Mouse (Mus musculus) E14TG2a.4 (cell line): ENCODE measurements around the gene Spin1.

Source experiments
- H3K27me3 ChIP-seq: 2 replicates; pipeline ENCODE4 v1.6.1; 2014; ENCODE audit warnings: low read length, control low read depth; ENCODE audit not compliant: insufficient read depth
- H3K36me3 ChIP-seq: 2 replicates; pipeline ENCODE4 v1.6.1; 2014; ENCODE audit warnings: low read length, control low read depth; ENCODE audit not compliant: insufficient read depth
- H3K4me1 ChIP-seq: replicated peaks from 2 replicates; pipeline ENCODE4 v1.6.1; 2014; ENCODE audit warnings: low read depth, low read length, control low read depth
- H3K4me3 ChIP-seq: replicated peaks from 2 replicates; pipeline ENCODE4 v1.5.1; 2014; ENCODE audit warnings: mild to moderate bottlenecking, low read length
- H3K9me3 ChIP-seq: 2 replicates; pipeline ENCODE4 v1.6.1; 2014; ENCODE audit warnings: low read length, control low read depth
- CTCF ChIP-seq: conservative IDR thresholded peaks from 2 replicates; pipeline ENCODE4 v1.5.1; 2014; ENCODE audit warnings: low read length
- NANOG ChIP-seq: IDR thresholded peaks from 2 replicates; pipeline ENCODE4 v1.6.1; 2014; ENCODE audit warnings: borderline replicate concordance, low read length, mixed read lengths
- POU5F1 ChIP-seq: IDR thresholded peaks from 2 replicates; pipeline ENCODE4 v1.6.1; 2014; ENCODE audit warnings: low read length, borderline replicate concordance

The Spin1 gene

DNA sequence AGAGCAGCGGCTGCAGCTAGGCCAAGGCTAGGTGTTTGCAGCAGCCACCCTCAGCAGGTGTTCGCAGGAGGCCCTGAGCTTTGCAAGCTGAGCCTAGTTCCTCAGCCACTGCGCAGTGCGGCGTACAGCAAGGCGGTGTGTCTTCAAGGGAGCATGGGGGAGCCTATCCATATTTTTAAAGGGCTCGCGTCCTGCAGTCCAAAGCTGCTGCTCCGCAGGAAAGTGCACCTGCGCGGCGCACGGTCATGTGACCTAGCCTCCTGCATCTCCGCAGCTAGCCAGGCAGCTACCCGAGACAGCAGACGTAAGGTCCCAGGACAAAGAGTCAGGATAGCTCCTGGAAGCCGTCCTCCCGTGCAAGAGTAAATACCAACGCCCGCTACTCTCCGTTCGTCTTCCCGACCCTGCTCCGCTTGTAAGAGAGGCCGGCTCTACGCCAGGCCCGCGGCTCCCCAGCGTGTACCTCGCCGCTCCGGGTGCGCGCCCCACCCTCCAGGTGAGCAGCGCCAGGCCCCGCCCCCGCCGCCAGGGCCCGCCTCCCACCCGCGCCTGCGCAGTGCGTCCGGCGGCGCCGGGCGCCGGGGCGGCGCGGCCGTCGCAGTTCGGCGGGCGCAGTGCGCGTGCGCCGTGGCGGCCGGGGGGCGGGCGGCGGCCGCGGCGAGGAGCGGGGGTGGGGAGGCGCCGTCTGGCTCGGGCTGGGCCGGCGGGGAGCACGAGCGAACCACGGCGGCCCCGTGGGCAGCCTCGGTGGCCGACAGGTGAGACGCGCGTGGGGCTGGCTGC lies at the start of gene Spin1:
Gene Spin1 (plus strand): TSS at position 648 of the 783 bp plus-strand sequence.
- H3K4me3 ChIP-seq, result peak within 1 kb of the TSS; percentile 85
- H3K36me3 ChIP-seq, result peaks cover 40% of the 10 kb centered on the region
- peaks cover 47% of the 10 kb centered on the region for H3K4me1 ChIP-seq
- TF ChIP-seq CTCF, result no peak
- TF ChIP-seq NANOG, result no peak
- no peak for TF ChIP-seq POU5F1
- peaks cover 47% of the 10 kb centered on the region for H3K9me3 ChIP-seq
- H3K27me3 ChIP-seq, result no peaks in the 10 kb centered on the region

DNA sequence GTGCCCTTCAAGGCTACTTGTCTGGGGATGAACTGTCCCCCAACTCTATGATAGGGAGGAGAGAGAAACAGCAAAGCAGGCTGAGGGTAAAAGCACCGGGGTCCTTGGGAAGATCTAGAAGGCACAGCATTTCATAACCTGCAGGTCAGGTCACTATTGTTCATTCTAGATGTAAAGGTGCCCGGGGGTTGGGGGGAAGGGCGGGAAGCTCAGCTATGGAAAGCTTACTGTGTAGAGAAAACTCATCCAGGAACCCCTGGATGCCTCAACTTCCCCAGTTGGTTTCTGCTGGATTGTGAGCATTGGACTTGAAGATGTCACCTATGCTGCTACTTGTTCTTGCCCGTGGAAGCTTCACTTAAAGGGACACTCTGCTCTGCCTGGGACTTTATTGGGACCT lies 49.7 kb upstream of the Spin1 start:
- peaks cover 68% of the 10 kb centered on the region for H3K4me1 ChIP-seq
- peaks cover 14% of the 10 kb centered on the region for H3K9me3 ChIP-seq

DNA sequence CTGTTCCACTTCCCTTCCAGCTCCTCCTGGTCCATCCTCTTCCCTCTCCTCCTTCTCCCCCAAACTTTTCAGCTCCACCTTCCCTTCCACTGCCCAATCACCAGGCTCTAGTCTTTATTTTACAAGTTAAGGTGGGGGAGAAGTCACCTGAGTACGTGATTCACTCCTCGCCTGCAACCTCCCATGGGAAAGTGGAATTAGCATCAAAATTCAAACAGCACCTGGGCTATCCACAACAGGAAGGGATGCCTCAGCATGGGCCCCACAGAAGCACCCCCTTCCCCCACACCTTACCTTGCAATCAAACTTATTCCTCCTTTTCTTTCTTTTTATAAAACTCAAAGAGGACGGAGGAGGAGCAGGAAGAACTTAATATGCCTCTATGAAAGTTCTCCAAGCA lies 48.3 kb upstream of the Spin1 start:
- Histone ChIP-seq H3K27me3 (no peaks in the 10 kb centered on the region), H3K4me1 (peaks cover 68% of the 10 kb centered on the region), H3K9me3 (peaks cover 14% of the 10 kb centered on the region), H3K4me3 (peak overlapping the region; percentile 13; the same call in 1 of the 2 replicates), H3K36me3 (no peaks in the 10 kb centered on the region)
- TF ChIP-seq NANOG (no peak), POU5F1 (no peak; the same call in 1 of the 2 replicates), CTCF (no peak)

More for the DNA sequence above, 49.7 kb upstream of the Spin1 start:
- Histone ChIP-seq H3K4me3 (no peak overlapping the region), H3K27me3 (no peaks in the 10 kb centered on the region), H3K36me3 (no peaks in the 10 kb centered on the region)
- TF ChIP-seq POU5F1 (no peak), CTCF (no peak), NANOG (no peak)

DNA sequence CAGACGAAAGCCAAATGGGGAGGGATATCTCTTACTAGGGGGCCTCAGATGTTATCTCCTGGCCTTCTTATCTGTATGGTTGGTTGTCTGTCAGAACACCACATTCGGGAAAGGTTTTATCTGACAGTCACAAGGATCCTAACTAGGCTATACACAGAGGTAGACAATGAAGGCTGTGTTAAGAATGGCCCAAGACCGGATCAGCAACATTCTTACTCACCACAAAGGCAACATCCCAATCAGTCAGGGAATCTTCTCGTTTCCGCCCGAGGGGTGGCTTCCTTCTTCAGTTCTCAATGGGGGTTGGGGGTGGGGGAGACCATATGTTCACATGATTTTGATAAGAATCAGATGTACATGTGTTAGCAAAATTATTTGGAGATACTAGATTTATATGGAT lies 37.7 kb upstream of the Spin1 start:
- Histone ChIP-seq H3K4me1 (peaks cover 36% of the 10 kb centered on the region), H3K4me3 (no peak overlapping the region), H3K27me3 (no peaks in the 10 kb centered on the region), H3K9me3 (peaks cover 4% of the 10 kb centered on the region), H3K36me3 (no peaks in the 10 kb centered on the region)
- TF ChIP-seq POU5F1 (no peak), CTCF (no peak), NANOG (no peak)

DNA sequence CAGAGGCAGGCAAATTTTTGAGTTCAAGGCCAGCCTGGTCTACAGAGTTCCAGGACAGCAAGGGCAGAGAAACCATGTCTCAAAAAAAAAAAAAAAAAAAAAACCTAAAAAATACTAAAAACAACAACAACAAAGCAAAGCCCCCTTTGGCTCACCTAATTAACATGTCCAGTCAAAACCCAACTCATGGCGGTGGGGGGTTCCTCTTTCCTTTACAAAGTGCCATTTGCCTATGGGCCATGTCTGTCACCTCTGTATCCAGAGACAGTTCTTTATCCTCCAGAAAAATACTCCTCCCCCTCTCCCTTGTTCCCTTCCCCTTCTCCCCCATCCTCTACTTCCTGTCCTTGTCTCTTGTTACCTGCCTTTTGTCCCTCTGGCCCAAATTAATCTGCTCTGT lies 37.0 kb upstream of the Spin1 start:
- Histone ChIP-seq H3K4me1 (peaks cover 36% of the 10 kb centered on the region), H3K4me3 (no peak overlapping the region), H3K36me3 (no peaks in the 10 kb centered on the region), H3K9me3 (peaks cover 9% of the 10 kb centered on the region), H3K27me3 (no peaks in the 10 kb centered on the region)
- TF ChIP-seq CTCF, result no peak
- TF ChIP-seq NANOG, result no peak
- no peak for TF ChIP-seq POU5F1

DNA sequence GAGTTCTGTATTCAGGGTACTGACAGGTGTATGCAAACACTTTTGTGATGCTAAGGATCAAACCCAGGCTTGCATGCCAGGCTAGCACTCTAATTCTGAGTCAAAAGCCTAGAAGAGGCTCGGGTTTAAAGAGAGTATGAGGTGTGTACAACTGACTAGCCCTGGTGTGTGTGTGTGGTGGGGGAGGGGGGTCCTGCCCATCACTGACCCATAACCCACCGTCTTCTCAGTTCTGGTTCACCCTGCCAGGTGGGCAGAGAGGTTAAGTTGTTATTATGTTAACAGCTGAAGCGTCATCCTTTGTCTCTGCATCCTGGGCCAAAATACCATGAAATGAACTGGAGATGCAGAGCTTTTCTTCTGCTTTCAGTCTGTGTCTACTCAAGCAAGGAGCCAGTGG lies 36.3 kb upstream of the Spin1 start:
- no peak overlapping the region for H3K4me3 ChIP-seq
- H3K27me3 ChIP-seq, result no peaks in the 10 kb centered on the region
- H3K36me3 ChIP-seq, result no peaks in the 10 kb centered on the region
- peaks cover 36% of the 10 kb centered on the region for H3K4me1 ChIP-seq
- H3K9me3 ChIP-seq, result peaks cover 13% of the 10 kb centered on the region
- TF ChIP-seq NANOG (no peak), CTCF (no peak), POU5F1 (no peak)

DNA sequence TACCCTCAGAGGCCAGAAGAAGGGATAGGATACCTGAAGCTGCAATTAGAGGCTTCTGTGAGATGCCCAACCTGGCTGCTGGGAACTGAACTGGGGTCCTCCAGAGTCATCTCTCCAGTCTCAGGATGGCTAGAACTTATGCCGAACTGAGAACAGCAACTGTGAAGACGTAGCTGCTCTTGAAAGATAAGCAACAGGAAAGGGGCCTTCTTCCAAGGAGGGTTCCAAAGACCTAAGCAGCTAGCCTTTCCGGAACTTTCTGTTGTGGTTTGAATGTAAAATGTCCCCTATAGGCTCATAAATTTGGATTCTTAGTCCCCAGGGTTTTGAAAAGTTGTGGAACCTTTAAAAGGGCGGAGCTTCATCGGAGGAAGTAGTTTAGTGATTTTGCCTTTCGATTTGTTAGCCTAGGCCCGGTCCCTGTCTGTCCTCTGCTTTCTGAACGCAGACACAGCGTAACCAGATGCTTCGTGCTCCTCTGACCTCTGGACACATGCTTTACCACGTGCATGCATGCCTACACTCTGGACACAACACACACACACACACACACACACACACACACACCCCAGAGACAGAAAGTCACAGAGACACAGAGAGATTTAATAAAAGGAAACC lies 29.5 kb upstream of the Spin1 start:
- H3K36me3 ChIP-seq, result no peaks in the 10 kb centered on the region
- H3K9me3 ChIP-seq, result peaks cover 30% of the 10 kb centered on the region
- no peak overlapping the region for H3K4me3 ChIP-seq
- TF ChIP-seq CTCF, result no peak
- no peak for TF ChIP-seq POU5F1
- peaks cover 8% of the 10 kb centered on the region for H3K4me1 ChIP-seq
- no peaks in the 10 kb centered on the region for H3K27me3 ChIP-seq

DNA sequence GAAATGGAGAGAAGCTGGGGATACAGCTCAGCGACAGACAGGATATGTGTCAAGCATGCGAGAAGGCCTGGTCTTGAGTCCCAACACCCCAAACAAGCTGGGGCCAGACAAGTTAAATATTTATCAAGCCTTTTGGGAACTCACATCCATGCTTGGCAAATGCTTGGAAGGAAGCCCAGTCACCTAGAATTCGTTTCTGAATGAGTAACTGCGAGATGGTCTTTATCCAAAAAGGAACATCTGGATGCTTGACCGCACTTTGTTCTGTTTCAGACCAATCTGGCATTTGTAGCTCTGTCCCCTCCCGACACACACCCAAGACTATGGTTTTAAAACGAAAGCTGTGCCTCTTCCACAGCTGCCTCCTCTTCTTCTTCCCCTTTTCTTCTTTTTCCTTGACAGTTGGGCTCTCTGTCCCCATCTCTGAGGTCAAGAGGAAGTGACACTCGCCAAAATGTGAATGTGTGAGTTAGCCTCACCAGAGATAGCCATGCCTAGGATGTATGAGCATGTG lies 28.9 kb upstream of the Spin1 start:
- Histone ChIP-seq H3K4me1 (peaks cover 8% of the 10 kb centered on the region), H3K27me3 (no peaks in the 10 kb centered on the region), H3K9me3 (peaks cover 35% of the 10 kb centered on the region), H3K36me3 (no peaks in the 10 kb centered on the region), H3K4me3 (no peak overlapping the region)
- TF ChIP-seq CTCF, result no peak
- no peak for TF ChIP-seq NANOG
- TF ChIP-seq POU5F1, result no peak
